Mouse (Mus musculus): Measurements from ENCODE around the gene Bglap2.

Bglap2 gene

GRCm38 (mm10) chr3:88337367-88338020 is 41.0 kb downstream of the Bglap2 start:
- peak; percentile 25 for DNase-seq

GRCm38 (mm10) chr3:88336058-88337013 is 42.2 kb downstream of the Bglap2 start, which contains the start of the genes Tmem79 and Smg5:
Tmem79 (minus strand) TSS chr3:88336148.
Smg5 (plus strand) TSS chr3:88336260.
- peak; percentile 98 for DNase-seq

- no peak for DNase-seq
Measured at GRCm38 (mm10) chr3:88335436-88336053, 43.0 kb downstream of the Bglap2 start.

GRCm38 (mm10) chr3:88334902-88335435 is 43.5 kb downstream of the Bglap2 start:
- no peak for DNase-seq

GRCm38 (mm10) chr3:88334029-88334658 is 44.4 kb downstream of the Bglap2 start:
- no peak for DNase-seq

GRCm38 (mm10) chr3:88331282-88331681 is 47.2 kb downstream of the Bglap2 start:
- peak; percentile 60 for DNase-seq

- DNase-seq, result no peak
Measured at GRCm38 (mm10) chr3:88328956-88329355, 49.5 kb downstream of the Bglap2 start.

Measured in thymus, postnatal 25 days (tissue).